Mouse (Mus musculus) hindbrain, embryonic 14.5 days (tissue): ENCODE measurements around the gene Mpzl1. TPM values are rescaled to one million over a fixed set of nuclear protein-coding genes. Genes with fewer than 3 reads are reported as not detected.

ENCODE experiments used
- ATAC-seq: fragments of 200-750 bp; cut with Nextera tagmentation; 2 replicates; pipeline ENCODE4 v1.8.0; 2017; ENCODE audit warnings: moderate number of reproducible peaks, mild to moderate bottlenecking, moderate TSS enrichment, moderate library complexity; ENCODE audit not compliant: low FRiP score
- DNase-seq: peaks from one replicate; pipeline ENCODE4 v3.0.0-alpha.2; 2015; ENCODE audit warnings: low spot score
- H3K27ac ChIP-seq: fragments of 300-500 bp; sonication (generic); 2 replicates; pipeline ENCODE4 v1.5.1; 2014; ENCODE audit warnings: mild to moderate bottlenecking, moderate library complexity
- H3K27me3 ChIP-seq: fragments of 300-500 bp; sonication (generic); 2 replicates; pipeline ENCODE4 v1.6.1; 2014; ENCODE audit warnings: mild to moderate bottlenecking, low read length, mixed read lengths; ENCODE audit not compliant: control insufficient read depth, insufficient read depth
- H3K36me3 ChIP-seq: fragments of 300-500 bp; sonication (generic); replicated peaks from 2 replicates; pipeline ENCODE4 v1.6.1; 2014; ENCODE audit not compliant: control insufficient read depth, insufficient read depth
- H3K4me1 ChIP-seq: fragments of 300-500 bp; sonication (generic); replicated peaks from 2 replicates; pipeline ENCODE4 v1.6.1; 2014; ENCODE audit warnings: antibody characterized with exemption, low read length, mixed read lengths; ENCODE audit not compliant: control insufficient read depth, insufficient read depth
- H3K4me2 ChIP-seq: fragments of 300-500 bp; sonication (generic); replicated peaks from 2 replicates; pipeline ENCODE4 v1.6.1; 2014; ENCODE audit warnings: mild to moderate bottlenecking, moderate library complexity
- H3K4me3 ChIP-seq: fragments of 300-500 bp; sonication (generic); replicated peaks from 2 replicates; pipeline ENCODE4 v1.5.1; 2014; ENCODE audit warnings: mild to moderate bottlenecking, low read length
- H3K9ac ChIP-seq: fragments of 300-500 bp; sonication (generic); 2 replicates; pipeline ENCODE4 v1.6.1; 2014
- H3K9me3 ChIP-seq: fragments of 300-500 bp; sonication (generic); 2 replicates; pipeline ENCODE4 v1.6.1; 2016; ENCODE audit warnings: low read length; ENCODE audit not compliant: control insufficient read depth
- WGBS: fragments of 180-500 bp; shearing (Covaris S2); extraction: QIAGEN DNeasy Blood & Tissue Kit; methylation state at CpG from one replicate; pipeline ENCODE4 v1.1.7; 2014; 5-methylcytosine and 5-hydroxymethylcytosine counted together
- polyA plus RNA-seq: library from polyadenylated mRNA; unstranded; fragments of >200 nt; fragmentation: Nextera tagmentation; extraction: Ambion mirVana; gene quantifications from 2 replicates; pipeline ENCODE4 v1.2.1, GENCODE M21; 2014

The Mpzl1 gene
- polyA plus RNA-seq, 1 experiment from 2014 or later: 176 TPM

- Histone ChIP-seq H3K36me3 (peaks cover 16% of the 10 kb centered on the region), H3K27ac (no peak overlapping the region), H3K4me3 (no peak overlapping the region), H3K4me2 (no peak overlapping the region), H3K9ac (no peak overlapping the region), H3K4me1 (peaks cover 24% of the 10 kb centered on the region), H3K27me3 (no peaks in the 10 kb centered on the region), H3K9me3 (peaks cover 10% of the 10 kb centered on the region; the same call in 1 of the 2 replicates)
- DNase-seq: no peak
- 80% methylated on average over 5 of the region's 5 CpGs for WGBS
- no peak for ATAC-seq
Measured at GRCm38 (mm10) chr1:165612714-165613113, 21.6 kb downstream of the Mpzl1 start.

GRCm38 (mm10) chr1:165610321-165610999 lies 23.9 kb downstream of the Mpzl1 start:
- H3K9ac ChIP-seq: peak overlapping the region; percentile 31; the same call in 1 of the 2 replicates
- DNase-seq: no peak
- 0 out of 2 replicates have a peak, but pooled peaks have one; percentile 38 for ATAC-seq

DNA sequence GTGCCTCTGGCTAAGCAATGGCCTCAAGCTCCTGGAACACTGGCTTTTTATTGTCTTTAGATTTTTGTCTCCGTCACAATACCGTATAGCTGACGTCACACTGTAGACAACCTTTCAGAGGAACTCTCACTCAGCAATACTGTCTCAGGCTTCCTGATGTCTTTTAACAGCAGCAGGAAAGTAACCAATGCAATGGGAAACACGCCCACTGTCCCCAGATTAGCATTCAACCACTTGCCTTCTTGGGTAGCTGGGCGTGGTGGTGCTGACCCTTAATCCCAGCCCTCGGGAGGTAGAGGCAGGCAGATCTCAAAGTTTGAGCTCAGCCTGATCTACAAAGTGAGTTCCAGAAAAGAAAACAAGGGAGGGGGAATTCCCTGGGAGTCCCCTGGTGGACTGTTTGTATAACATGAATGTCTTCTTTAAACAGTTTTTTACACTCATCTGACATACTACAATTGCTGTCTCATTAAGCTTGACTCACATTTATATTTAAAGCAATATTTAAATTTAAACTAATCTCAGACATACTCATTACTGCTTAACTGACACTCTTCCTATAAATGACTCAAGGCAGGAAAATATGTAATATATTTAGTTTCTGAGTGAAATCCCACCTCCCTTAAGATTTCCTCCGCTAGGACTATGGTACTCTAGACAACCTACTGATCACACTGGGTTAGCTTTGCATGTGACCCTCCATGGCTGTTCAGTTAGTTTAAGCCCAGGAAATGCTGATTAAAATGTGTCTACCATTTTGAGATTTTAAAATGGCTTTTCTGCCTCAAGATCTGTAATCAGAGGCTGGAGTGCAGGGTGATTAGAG lies 24.6 kb downstream of the Mpzl1 start:
- Histone ChIP-seq H3K9ac (0 out of 2 replicates have a peak overlapping the region, but pooled peaks have one; percentile 31), H3K4me1 (peaks cover 16% of the 10 kb centered on the region), H3K9me3 (peaks cover 1% of the 10 kb centered on the region; the same call in 1 of the 2 replicates), H3K4me2 (no peak overlapping the region), H3K27me3 (no peaks in the 10 kb centered on the region), H3K27ac (peak overlapping the region; percentile 70), H3K4me3 (no peak overlapping the region), H3K36me3 (peaks cover 37% of the 10 kb centered on the region)
- DNase-seq: no peak
- ATAC-seq: 0 out of 2 replicates have a peak, but pooled peaks have one; percentile 31
- 46% methylated on average over 7 of the region's 7 CpGs for WGBS

More at GRCm38 (mm10) chr1:165610321-165610999, 23.9 kb downstream of the Mpzl1 start:
- 20% methylated on average over 9 of the region's 9 CpGs for WGBS
- peaks cover 16% of the 10 kb centered on the region for H3K4me1 ChIP-seq
- peaks cover 9% of the 10 kb centered on the region; the same call in 1 of the 2 replicates for H3K9me3 ChIP-seq
- no peaks in the 10 kb centered on the region for H3K27me3 ChIP-seq
- H3K4me2 ChIP-seq: 0 out of 2 replicates have a peak overlapping the region, but pooled peaks have one; percentile 3
- no peak overlapping the region for H3K4me3 ChIP-seq
- H3K36me3 ChIP-seq: peaks cover 38% of the 10 kb centered on the region
- peak overlapping the region; percentile 70 for H3K27ac ChIP-seq

DNA sequence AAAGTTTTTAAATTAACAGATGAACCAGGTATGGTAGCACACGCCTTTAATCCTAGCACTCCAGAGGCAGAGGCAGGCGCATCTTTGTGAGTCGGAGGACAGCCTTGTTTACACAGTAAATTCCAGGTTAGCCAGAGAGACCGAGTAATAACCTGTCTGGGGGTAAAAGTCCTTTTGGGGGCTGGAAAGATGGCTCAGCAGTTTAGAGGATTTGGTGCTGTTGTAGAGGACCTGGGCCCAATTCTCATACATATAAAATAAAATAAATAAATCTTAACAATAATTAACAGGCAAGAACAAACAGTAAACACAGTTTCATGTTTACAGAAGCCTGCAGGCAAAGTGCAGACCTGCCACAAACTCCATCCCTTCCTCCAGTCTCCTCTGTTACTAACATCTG lies 25.4 kb downstream of the Mpzl1 start:
- WGBS: 88% methylated on average over 4 of the region's 4 CpGs
- ATAC-seq (no peak), DNase-seq (no peak)
- Histone ChIP-seq H3K9me3 (no peaks in the 10 kb centered on the region), H3K9ac (no peak overlapping the region), H3K36me3 (peaks cover 43% of the 10 kb centered on the region), H3K27ac (no peak overlapping the region), H3K4me1 (peaks cover 16% of the 10 kb centered on the region), H3K4me2 (no peak overlapping the region), H3K27me3 (no peaks in the 10 kb centered on the region), H3K4me3 (no peak overlapping the region)

GRCm38 (mm10) chr1:165605774-165606173 lies 28.6 kb downstream of the Mpzl1 start:
- DNase-seq (no peak), ATAC-seq (no peak)
- Histone ChIP-seq H3K27ac (no peak overlapping the region), H3K4me1 (peaks cover 13% of the 10 kb centered on the region), H3K4me3 (no peak overlapping the region), H3K9ac (no peak overlapping the region), H3K27me3 (no peaks in the 10 kb centered on the region), H3K4me2 (no peak overlapping the region), H3K9me3 (no peaks in the 10 kb centered on the region), H3K36me3 (peaks cover 71% of the 10 kb centered on the region)
- WGBS: 76% methylated on average over 6 of the region's 6 CpGs

GRCm38 (mm10) chr1:165605108-165605507 lies 29.2 kb downstream of the Mpzl1 start:
- no peak overlapping the region for H3K9ac ChIP-seq
- no peak overlapping the region for H3K4me2 ChIP-seq
- no peak overlapping the region for H3K4me3 ChIP-seq
- H3K9me3 ChIP-seq: no peaks in the 10 kb centered on the region
- H3K27ac ChIP-seq: no peak overlapping the region
- H3K36me3 ChIP-seq: peaks cover 72% of the 10 kb centered on the region
- DNase-seq (no peak), ATAC-seq (no peak)
- no peaks in the 10 kb centered on the region for H3K27me3 ChIP-seq
- H3K4me1 ChIP-seq: peaks cover 7% of the 10 kb centered on the region
- WGBS: 84% methylated on average over 3 of the region's 3 CpGs

DNA sequence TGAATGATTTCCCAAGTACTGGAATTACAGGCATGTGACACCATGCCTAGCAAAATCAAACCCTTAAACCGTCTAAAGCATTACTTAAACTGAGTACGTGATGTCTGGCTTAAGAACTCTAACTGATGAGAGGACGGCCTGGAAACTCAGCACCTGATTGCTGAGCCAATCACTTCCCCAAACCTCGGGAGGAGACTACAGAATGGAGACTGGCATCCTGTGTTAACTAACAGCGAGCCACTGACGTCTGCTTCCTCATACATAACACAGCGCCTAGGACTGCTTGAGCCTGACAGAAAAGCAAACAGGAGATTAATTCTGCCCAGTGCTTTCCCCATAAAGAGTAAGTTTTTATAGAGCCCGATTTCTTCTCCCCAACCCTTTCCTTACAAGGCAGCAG lies 30.1 kb downstream of the Mpzl1 start:
- no peak overlapping the region for H3K4me2 ChIP-seq
- no peak for DNase-seq
- H3K9me3 ChIP-seq: no peaks in the 10 kb centered on the region
- no peak for ATAC-seq
- no peaks in the 10 kb centered on the region for H3K27me3 ChIP-seq
- no peak overlapping the region for H3K9ac ChIP-seq
- H3K4me1 ChIP-seq: no peaks in the 10 kb centered on the region
- 90% methylated on average over 8 of the region's 8 CpGs for WGBS
- no peak overlapping the region for H3K27ac ChIP-seq
- H3K4me3 ChIP-seq: no peak overlapping the region
- H3K36me3 ChIP-seq: peaks cover 72% of the 10 kb centered on the region

DNA sequence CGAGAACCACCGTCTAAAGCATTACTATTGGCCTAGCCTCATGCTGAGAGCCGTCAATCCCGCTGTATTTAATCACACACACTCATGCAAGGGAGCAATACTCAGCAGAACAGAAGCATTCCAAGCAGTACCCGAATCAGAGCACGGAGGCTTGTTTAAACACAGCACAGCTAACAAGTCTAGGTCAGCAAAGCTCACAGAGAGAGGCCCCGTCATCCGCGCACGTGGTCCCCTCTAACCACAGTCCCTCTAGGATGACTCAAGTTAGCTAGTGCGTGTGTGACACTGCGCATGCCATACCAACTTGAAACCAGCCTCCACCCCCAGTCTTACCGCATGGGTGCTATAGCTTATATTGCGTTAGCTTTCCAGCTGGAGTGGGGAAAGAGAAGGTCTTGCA lies 31.1 kb downstream of the Mpzl1 start:
- Histone ChIP-seq H3K9me3 (no peaks in the 10 kb centered on the region), H3K4me1 (no peaks in the 10 kb centered on the region), H3K4me2 (no peak overlapping the region), H3K36me3 (peaks cover 71% of the 10 kb centered on the region), H3K9ac (no peak overlapping the region), H3K27ac (no peak overlapping the region), H3K4me3 (no peak overlapping the region), H3K27me3 (no peaks in the 10 kb centered on the region)
- DNase-seq (no peak), ATAC-seq (no peak)
- 88% methylated on average over 14 of the region's 14 CpGs for WGBS

DNA sequence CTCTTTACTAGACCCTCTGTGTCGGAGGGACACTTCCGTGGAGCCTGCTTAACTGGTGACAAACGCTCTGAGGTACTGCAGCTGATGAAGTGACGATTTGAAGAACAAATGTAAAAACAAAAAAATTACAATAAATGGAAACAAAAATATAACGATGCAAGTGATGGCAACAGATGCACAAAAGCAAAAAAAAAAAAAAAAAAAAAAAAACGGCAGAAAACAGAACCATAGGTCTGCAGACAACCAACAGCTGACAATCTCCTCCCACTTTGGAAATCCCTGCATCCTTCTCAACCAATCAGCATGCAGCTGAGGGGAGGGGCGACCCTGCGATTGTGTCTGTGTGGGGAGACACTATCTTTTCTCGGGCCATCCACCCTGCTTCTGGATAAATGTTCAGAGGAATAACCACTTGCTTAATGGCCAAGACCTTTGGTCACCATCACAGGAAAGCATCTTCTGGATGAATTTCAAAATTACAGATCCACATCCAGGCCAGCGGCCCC lies 32.5 kb downstream of the Mpzl1 start:
- H3K27me3 ChIP-seq: no peaks in the 10 kb centered on the region
- H3K4me3 ChIP-seq: no peak overlapping the region
- H3K4me2 ChIP-seq: no peak overlapping the region
- DNase-seq: no peak
- peaks cover 58% of the 10 kb centered on the region for H3K36me3 ChIP-seq
- H3K9me3 ChIP-seq: no peaks in the 10 kb centered on the region
- no peak overlapping the region for H3K27ac ChIP-seq
- no peaks in the 10 kb centered on the region for H3K4me1 ChIP-seq
- WGBS: 88% methylated on average over 9 of the region's 10 CpGs
- H3K9ac ChIP-seq: no peak overlapping the region
- ATAC-seq: no peak
